Mouse (Mus musculus) heart, embryonic 14.5 days (tissue): ENCODE measurements around the gene Mcf2l. TPM values are rescaled to one million over a fixed set of nuclear protein-coding genes. Genes with fewer than 3 reads are reported as not detected.

Experiments
- ATAC-seq: fragments of 200-750 bp; cut with Nextera tagmentation; 2 replicates; pipeline ENCODE4 v1.8.0; 2017; ENCODE audit warnings: low read depth, moderate TSS enrichment; ENCODE audit not compliant: insufficient number of reproducible peaks, insufficient read depth, low FRiP score
- H3K27ac ChIP-seq, 2 experiments: fragments of 200-500 bp in 1 of 2; fragments of 300-500 bp in 1 of 2; sonication (generic) in 1 of 2; replicated peaks in 1 of 2; 2 replicates each; pipeline ENCODE4 v1.5.1; 2012 to 2014; ENCODE audit warnings: low read depth in 2 of 2, low read length in 2 of 2, control low read depth in 1 of 2, mild to moderate bottlenecking in 1 of 2, mixed read lengths in 1 of 2; ENCODE audit not compliant: control insufficient read depth in 1 of 2, insufficient read depth in 1 of 2
- H3K27me3 ChIP-seq: fragments of 300-500 bp; sonication (generic); 2 replicates; pipeline ENCODE4 v1.6.1; 2014; ENCODE audit warnings: mild to moderate bottlenecking, low read length, control low read depth; ENCODE audit not compliant: control insufficient read depth, insufficient read depth
- H3K36me3 ChIP-seq: fragments of 300-500 bp; sonication (generic); 2 replicates; pipeline ENCODE4 v1.6.1; 2014; ENCODE audit warnings: mild to moderate bottlenecking, control low read depth, low read length, mixed read lengths; ENCODE audit not compliant: control insufficient read depth, insufficient read depth
- H3K4me1 ChIP-seq, 2 experiments: fragments of 200-500 bp in 1 of 2; fragments of 300-500 bp in 1 of 2; sonication (generic) in 1 of 2; 2 replicates each; pipeline ENCODE4 v1.6.1; 2012 to 2014; ENCODE audit warnings: low read length in 2 of 2, control low read depth in 1 of 2, mixed read lengths in 1 of 2; ENCODE audit not compliant: control insufficient read depth in 2 of 2, insufficient read depth in 2 of 2
- H3K4me2 ChIP-seq: fragments of 300-500 bp; sonication (generic); 2 replicates; pipeline ENCODE4 v1.6.1; 2014; ENCODE audit warnings: mild to moderate bottlenecking, low read length
- H3K4me3 ChIP-seq, 2 experiments: fragments of 200-500 bp in 1 of 2; fragments of 300-500 bp in 1 of 2; sonication (generic) in 1 of 2; 2 replicates each; pipeline ENCODE4 v1.5.1; 2012 to 2014; ENCODE audit warnings: low read length in 2 of 2, mild to moderate bottlenecking in 2 of 2, control low read depth in 1 of 2, low read depth in 1 of 2, moderate library complexity in 1 of 2; ENCODE audit not compliant: control insufficient read depth in 1 of 2, insufficient read depth in 1 of 2
- H3K9ac ChIP-seq: fragments of 300-500 bp; sonication (generic); 2 replicates; pipeline ENCODE4 v1.6.1; 2014; ENCODE audit warnings: mild to moderate bottlenecking, low read length
- H3K9me3 ChIP-seq: fragments of 300-500 bp; sonication (generic); 2 replicates; pipeline ENCODE4 v1.6.1; 2016; ENCODE audit warnings: low read length, control low read depth; ENCODE audit not compliant: control insufficient read depth
- WGBS: fragments of 180-500 bp; shearing (Covaris S2); extraction: QIAGEN DNeasy Blood & Tissue Kit; methylation state at CpG from one replicate; pipeline ENCODE4 v1.1.7; 2014; 5-methylcytosine and 5-hydroxymethylcytosine counted together
- polyA plus RNA-seq: library from polyadenylated mRNA; unstranded; fragments of >200 nt; fragmentation: Nextera tagmentation; extraction: Ambion mirVana; gene quantifications from 2 replicates; pipeline ENCODE4 v1.2.1, GENCODE M21; 2014

Mcf2l gene
- polyA plus RNA-seq, 1 experiment from 2014 or later: 13.4 TPM

- no peaks in the 10 kb centered on the region for H3K36me3 ChIP-seq
- H3K4me2 ChIP-seq: no peak overlapping the region
- no peaks in the 10 kb centered on the region for H3K27me3 ChIP-seq
- H3K27ac ChIP-seq: no peak overlapping the region
- 71% methylated on average over 5 of the region's 5 CpGs for WGBS
- ATAC-seq: no peak
- H3K4me1 ChIP-seq: peaks cover under 1 to 2% of the 10 kb centered on the region in 2 experiments; a peak in 1 of 4 replicates
- no peaks in the 10 kb centered on the region for H3K9me3 ChIP-seq
- no peak overlapping the region for H3K4me3 ChIP-seq
- H3K9ac ChIP-seq: no peak overlapping the region
Observed at GRCm38 (mm10) chr8:12956941-12957340, 83.3 kb downstream of the Mcf2l start.

- no peaks in the 10 kb centered on the region for H3K27me3 ChIP-seq
- no peaks in the 10 kb centered on the region for H3K36me3 ChIP-seq
- no peak overlapping the region for H3K4me2 ChIP-seq
- 58% methylated on average over 6 of the region's 6 CpGs for WGBS
- no peak overlapping the region for H3K27ac ChIP-seq
- H3K4me1 ChIP-seq: peaks cover 2% of the 10 kb centered on the region in 2 experiments; a peak in 1 of 4 replicates
- no peaks in the 10 kb centered on the region for H3K9me3 ChIP-seq
- no peak for ATAC-seq
- no peak overlapping the region for H3K9ac ChIP-seq
- H3K4me3 ChIP-seq: no peak overlapping the region
Observed at GRCm38 (mm10) chr8:12957419-12957818, 83.8 kb downstream of the Mcf2l start.

GRCm38 (mm10) chr8:12960609-12961008 is 87.0 kb downstream of the Mcf2l start:
- no peak overlapping the region for H3K4me3 ChIP-seq
- H3K36me3 ChIP-seq: no peaks in the 10 kb centered on the region
- H3K27me3 ChIP-seq: no peaks in the 10 kb centered on the region
- no peaks in the 10 kb centered on the region for H3K9me3 ChIP-seq
- ATAC-seq: no peak
- peaks cover 2% of the 10 kb centered on the region in 2 experiments; a peak in 1 of 4 replicates for H3K4me1 ChIP-seq
- no peak overlapping the region for H3K4me2 ChIP-seq
- no peak overlapping the region for H3K9ac ChIP-seq
- no peak overlapping the region for H3K27ac ChIP-seq
- WGBS: 90% methylated on average over 2 of the region's 2 CpGs

- Histone ChIP-seq H3K36me3 (no peaks in the 10 kb centered on the region), H3K4me1 (peaks cover 2% of the 10 kb centered on the region in 2 experiments; a peak in 1 of 4 replicates), H3K27ac (no peak overlapping the region), H3K4me3 (no peak overlapping the region), H3K9me3 (no peaks in the 10 kb centered on the region), H3K4me2 (no peak overlapping the region), H3K27me3 (no peaks in the 10 kb centered on the region), H3K9ac (no peak overlapping the region)
- WGBS: 23% methylated on average over 2 of the region's 2 CpGs
- no peak for ATAC-seq
Observed at GRCm38 (mm10) chr8:12961211-12961610, 87.6 kb downstream of the Mcf2l start.

- Histone ChIP-seq H3K9ac (no peak overlapping the region), H3K4me2 (no peak overlapping the region), H3K4me3 (no peak overlapping the region), H3K27me3 (no peaks in the 10 kb centered on the region), H3K9me3 (no peaks in the 10 kb centered on the region), H3K27ac (no peak overlapping the region), H3K4me1 (peaks cover 2% of the 10 kb centered on the region in 2 experiments; a peak in 1 of 4 replicates), H3K36me3 (no peaks in the 10 kb centered on the region)
- WGBS: 59% methylated on average over 8 of the region's 8 CpGs
- 0 out of 2 replicates have a peak, but pooled peaks have one; percentile 8 for ATAC-seq
Observed at GRCm38 (mm10) chr8:12961821-12962534, 88.4 kb downstream of the Mcf2l start.

- Histone ChIP-seq H3K4me1 (peaks cover 2% of the 10 kb centered on the region in 2 experiments; a peak in 1 of 4 replicates), H3K4me3 (no peak overlapping the region), H3K4me2 (no peak overlapping the region), H3K9me3 (no peaks in the 10 kb centered on the region), H3K27me3 (no peaks in the 10 kb centered on the region), H3K9ac (no peak overlapping the region), H3K36me3 (no peaks in the 10 kb centered on the region), H3K27ac (no peak overlapping the region)
- WGBS: 56% methylated on average over 13 of the region's 13 CpGs
- no peak for ATAC-seq
Observed at GRCm38 (mm10) chr8:12962541-12963380, 89.2 kb downstream of the Mcf2l start.

- Histone ChIP-seq H3K27ac (no peak overlapping the region), H3K36me3 (no peaks in the 10 kb centered on the region), H3K9ac (no peak overlapping the region), H3K27me3 (no peaks in the 10 kb centered on the region), H3K4me2 (no peak overlapping the region), H3K4me3 (no peak overlapping the region), H3K4me1 (no peaks in the 10 kb centered on the region), H3K9me3 (0 out of 2 replicates have a peak, but pooled peaks cover 2% of the 10 kb centered on the region)
- no peak for ATAC-seq
- 85% methylated on average over 11 of the region's 11 CpGs for WGBS
Observed at GRCm38 (mm10) chr8:12976290-12976689, 102.7 kb downstream of the Mcf2l start.
